Mouse (Mus musculus): ENCODE data around the gene Nt5dc3. TPM values are rescaled to one million over a fixed set of nuclear protein-coding genes. Genes with fewer than 3 reads are reported as not detected.
A peak's percentile ranks its signal among the peaks of the same experiment; 100 is the strongest.

Nt5dc3 gene
- polyA plus RNA-seq, 1 experiment = 8.8 TPM

- Histone ChIP-seq H3K4me1 (ENCODE audit: control insufficient read depth, insufficient read depth, low read length) (peaks cover 4% of the 10 kb centered on the region), H3K9me3 (replicated peaks; ENCODE audit: control insufficient read depth, insufficient read depth, low read length, poor library complexity, severe bottlenecking) (no peaks in the 10 kb centered on the region), H3K9ac (ENCODE audit: low read depth, poor library complexity, severe bottlenecking) (no peak overlapping the region), H3K36me3 (ENCODE audit: control insufficient read depth, insufficient read depth, low read length, poor library complexity, severe bottlenecking) (no peaks in the 10 kb centered on the region), H3K27ac (ENCODE audit: insufficient read depth, low read length) (no peak overlapping the region), H3K27me3 (ENCODE audit: control insufficient read depth, insufficient read depth, low read length, poor library complexity, severe bottlenecking) (no peaks in the 10 kb centered on the region), H3K4me3 (ENCODE audit: low read depth, low read length) (no peak overlapping the region)
- TF ChIP-seq POLR2A (IDR thresholded peaks at IDR 0.05; ENCODE audit: insufficient read depth, low read length) (no peak), CTCF (IDR thresholded peaks at IDR 0.05; ENCODE audit: low read depth, low read length) (no peak), EP300 (IDR thresholded peaks at IDR 0.05; ENCODE audit: insufficient read depth, low read depth, low read length) (no peak)
These were observed 35.7 kb downstream of the Nt5dc3 start for GRCm38 (mm10) chr10:86814292-86815131.

- Histone ChIP-seq H3K4me1 (ENCODE audit: control insufficient read depth, insufficient read depth, low read length) (peaks cover 4% of the 10 kb centered on the region), H3K36me3 (ENCODE audit: control insufficient read depth, insufficient read depth, low read length, poor library complexity, severe bottlenecking) (no peaks in the 10 kb centered on the region), H3K27me3 (ENCODE audit: control insufficient read depth, insufficient read depth, low read length, poor library complexity, severe bottlenecking) (no peaks in the 10 kb centered on the region), H3K27ac (ENCODE audit: insufficient read depth, low read length) (no peak overlapping the region), H3K4me3 (ENCODE audit: low read depth, low read length) (no peak overlapping the region), H3K9me3 (replicated peaks; ENCODE audit: control insufficient read depth, insufficient read depth, low read length, poor library complexity, severe bottlenecking) (no peaks in the 10 kb centered on the region), H3K9ac (ENCODE audit: low read depth, poor library complexity, severe bottlenecking) (no peak overlapping the region)
- TF ChIP-seq POLR2A (IDR thresholded peaks at IDR 0.05; ENCODE audit: insufficient read depth, low read length) (no peak), CTCF (IDR thresholded peaks at IDR 0.05; ENCODE audit: low read depth, low read length) (no peak), EP300 (IDR thresholded peaks at IDR 0.05; ENCODE audit: insufficient read depth, low read depth, low read length) (no peak)
These were observed 36.3 kb downstream of the Nt5dc3 start for GRCm38 (mm10) chr10:86815133-86815532.

GRCm38 (mm10) chr10:86819649-86820165, 40.9 kb downstream of the Nt5dc3 start:
- Histone ChIP-seq H3K27ac (ENCODE audit: insufficient read depth, low read length) (no peak overlapping the region), H3K9ac (ENCODE audit: low read depth, poor library complexity, severe bottlenecking) (no peak overlapping the region), H3K27me3 (ENCODE audit: control insufficient read depth, insufficient read depth, low read length, poor library complexity, severe bottlenecking) (no peaks in the 10 kb centered on the region), H3K9me3 (replicated peaks; ENCODE audit: control insufficient read depth, insufficient read depth, low read length, poor library complexity, severe bottlenecking) (no peaks in the 10 kb centered on the region), H3K4me1 (ENCODE audit: control insufficient read depth, insufficient read depth, low read length) (peaks cover 4% of the 10 kb centered on the region), H3K36me3 (ENCODE audit: control insufficient read depth, insufficient read depth, low read length, poor library complexity, severe bottlenecking) (no peaks in the 10 kb centered on the region; the same call in 1 of the 2 replicates), H3K4me3 (ENCODE audit: low read depth, low read length) (no peak overlapping the region)
- TF ChIP-seq CTCF (IDR thresholded peaks at IDR 0.05; ENCODE audit: low read depth, low read length) (no peak), EP300 (IDR thresholded peaks at IDR 0.05; ENCODE audit: insufficient read depth, low read depth, low read length) (no peak), POLR2A (IDR thresholded peaks at IDR 0.05; ENCODE audit: insufficient read depth, low read length) (no peak)

GRCm38 (mm10) chr10:86821014-86821413, 42.2 kb downstream of the Nt5dc3 start:
- TF ChIP-seq POLR2A (IDR thresholded peaks at IDR 0.05; ENCODE audit: insufficient read depth, low read length) (no peak), CTCF (IDR thresholded peaks at IDR 0.05; ENCODE audit: low read depth, low read length) (no peak), EP300 (IDR thresholded peaks at IDR 0.05; ENCODE audit: insufficient read depth, low read depth, low read length) (no peak)
- H3K4me1 ChIP-seq (ENCODE audit: control insufficient read depth, insufficient read depth, low read length) = peaks cover 4% of the 10 kb centered on the region
- H3K4me3 ChIP-seq (ENCODE audit: low read depth, low read length) = no peak overlapping the region
- no peaks in the 10 kb centered on the region for H3K27me3 ChIP-seq (ENCODE audit: control insufficient read depth, insufficient read depth, low read length, poor library complexity, severe bottlenecking)
- no peaks in the 10 kb centered on the region; the same call in 1 of the 2 replicates for H3K36me3 ChIP-seq (ENCODE audit: control insufficient read depth, insufficient read depth, low read length, poor library complexity, severe bottlenecking)
- no peak overlapping the region for H3K9ac ChIP-seq (ENCODE audit: low read depth, poor library complexity, severe bottlenecking)
- H3K27ac ChIP-seq (ENCODE audit: insufficient read depth, low read length) = no peak overlapping the region
- no peaks in the 10 kb centered on the region for H3K9me3 ChIP-seq (replicated peaks; ENCODE audit: control insufficient read depth, insufficient read depth, low read length, poor library complexity, severe bottlenecking)

GRCm38 (mm10) chr10:86824093-86824492, 45.3 kb downstream of the Nt5dc3 start:
- TF ChIP-seq CTCF (IDR thresholded peaks at IDR 0.05; ENCODE audit: low read depth, low read length) (peak; percentile 22), POLR2A (IDR thresholded peaks at IDR 0.05; ENCODE audit: insufficient read depth, low read length) (no peak), EP300 (IDR thresholded peaks at IDR 0.05; ENCODE audit: insufficient read depth, low read depth, low read length) (no peak)
- H3K4me1 ChIP-seq (ENCODE audit: control insufficient read depth, insufficient read depth, low read length) = no peaks in the 10 kb centered on the region
- no peak overlapping the region for H3K4me3 ChIP-seq (ENCODE audit: low read depth, low read length)
- no peaks in the 10 kb centered on the region for H3K27me3 ChIP-seq (ENCODE audit: control insufficient read depth, insufficient read depth, low read length, poor library complexity, severe bottlenecking)
- H3K9ac ChIP-seq (ENCODE audit: low read depth, poor library complexity, severe bottlenecking) = no peak overlapping the region
- no peaks in the 10 kb centered on the region for H3K9me3 ChIP-seq (replicated peaks; ENCODE audit: control insufficient read depth, insufficient read depth, low read length, poor library complexity, severe bottlenecking)
- no peaks in the 10 kb centered on the region; the same call in 1 of the 2 replicates for H3K36me3 ChIP-seq (ENCODE audit: control insufficient read depth, insufficient read depth, low read length, poor library complexity, severe bottlenecking)
- no peak overlapping the region for H3K27ac ChIP-seq (ENCODE audit: insufficient read depth, low read length)

GRCm38 (mm10) chr10:86824871-86825270, 46.1 kb downstream of the Nt5dc3 start:
- TF ChIP-seq EP300 (IDR thresholded peaks at IDR 0.05; ENCODE audit: insufficient read depth, low read depth, low read length) (no peak), CTCF (IDR thresholded peaks at IDR 0.05; ENCODE audit: low read depth, low read length) (no peak), POLR2A (IDR thresholded peaks at IDR 0.05; ENCODE audit: insufficient read depth, low read length) (no peak)
- Histone ChIP-seq H3K4me1 (ENCODE audit: control insufficient read depth, insufficient read depth, low read length) (no peaks in the 10 kb centered on the region), H3K4me3 (ENCODE audit: low read depth, low read length) (no peak overlapping the region)

More at GRCm38 (mm10) chr10:86824871-86825270, 46.1 kb downstream of the Nt5dc3 start:
- no peaks in the 10 kb centered on the region; the same call in 1 of the 2 replicates for H3K36me3 ChIP-seq (ENCODE audit: control insufficient read depth, insufficient read depth, low read length, poor library complexity, severe bottlenecking)
- H3K9me3 ChIP-seq (replicated peaks; ENCODE audit: control insufficient read depth, insufficient read depth, low read length, poor library complexity, severe bottlenecking) = no peaks in the 10 kb centered on the region
- H3K27me3 ChIP-seq (ENCODE audit: control insufficient read depth, insufficient read depth, low read length, poor library complexity, severe bottlenecking) = no peaks in the 10 kb centered on the region
- H3K9ac ChIP-seq (ENCODE audit: low read depth, poor library complexity, severe bottlenecking) = no peak overlapping the region
- H3K27ac ChIP-seq (ENCODE audit: insufficient read depth, low read length) = no peak overlapping the region
